Mouse (Mus musculus): ENCODE results near the gene Gm7271.

DNA sequence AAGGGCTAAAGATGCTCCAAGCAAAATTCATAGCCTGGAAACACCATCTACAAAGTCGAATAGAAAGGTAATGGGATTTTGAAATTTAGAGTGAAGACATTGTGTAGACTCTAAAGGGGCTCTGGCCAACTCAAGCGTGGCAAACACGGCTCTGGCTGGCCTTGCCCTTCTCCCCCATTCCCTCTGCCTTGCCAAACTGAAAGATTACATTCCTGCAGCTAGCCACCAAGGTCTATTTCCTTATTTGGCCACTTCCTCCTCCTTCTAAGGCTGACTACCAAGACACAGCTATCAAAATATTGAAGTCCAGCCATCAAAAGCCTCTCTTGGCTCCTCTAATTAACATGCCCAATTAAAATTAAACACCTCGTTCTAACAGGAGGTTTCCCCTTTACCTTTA, 41.2 kb downstream of the Gm7271 start:
- TF ChIP-seq POLR2AphosphoS5 (IDR thresholded peaks at IDR 0.05; ENCODE audit: insufficient replicate concordance, low read depth, low read length), result no peak
- TF ChIP-seq CTCF (IDR thresholded peaks at IDR 0.05; ENCODE audit: low read depth, low read length), result no peak
- no peak for TF ChIP-seq GATA1 (IDR thresholded peaks at IDR 0.05; ENCODE audit: borderline replicate concordance, low read length)
- no peak for TF ChIP-seq TAL1 (conservative IDR thresholded peaks at IDR 0.05; ENCODE audit: low read depth, low read length)
- no peak for TF ChIP-seq GATA2 (IDR thresholded peaks at IDR 0.05; ENCODE audit: borderline replicate concordance, low read depth, low read length)

Data from G1E (cell line).